Mouse (Mus musculus) heart, embryonic 16.5 days (tissue): ENCODE data around the gene Mapk1ip1l. TPM values are rescaled to one million over a fixed set of nuclear protein-coding genes. Genes with fewer than 3 reads are reported as not detected.
"Not testable (repeated sequence)": the region's sequence is repeated elsewhere in the genome, so short reads cannot be mapped to it uniquely, and the experiment has no call there.

Experiments
- ATAC-seq: fragments of 200-750 bp; cut with Nextera tagmentation; replicated peaks from 2 replicates; pipeline ENCODE4 v1.8.0; 2017; ENCODE audit warnings: moderate number of reproducible peaks; ENCODE audit not compliant: insufficient read depth, low FRiP score; ENCODE audit errors: extremely low read depth
- H3K27ac ChIP-seq: fragments of 300-500 bp; sonication (generic); 2 replicates; pipeline ENCODE4 v1.5.1; 2014; ENCODE audit warnings: mild to moderate bottlenecking, low read length, control low read depth, moderate library complexity
- H3K27me3 ChIP-seq: fragments of 300-500 bp; sonication (generic); 2 replicates; pipeline ENCODE4 v1.6.1; 2014; ENCODE audit warnings: low read length, mixed read lengths; ENCODE audit not compliant: control insufficient read depth, insufficient read depth
- H3K36me3 ChIP-seq: fragments of 300-500 bp; sonication (generic); 2 replicates; pipeline ENCODE4 v1.6.1; 2014; ENCODE audit not compliant: control insufficient read depth, insufficient read depth
- H3K4me1 ChIP-seq: fragments of 300-500 bp; sonication (generic); 2 replicates; pipeline ENCODE4 v1.6.1; 2014; ENCODE audit warnings: low read length, mixed read lengths; ENCODE audit not compliant: control insufficient read depth, insufficient read depth
- H3K4me2 ChIP-seq: fragments of 300-500 bp; sonication (generic); 2 replicates; pipeline ENCODE4 v1.6.1; 2014; ENCODE audit warnings: low read depth, mild to moderate bottlenecking, control low read depth, low read length
- H3K4me3 ChIP-seq: fragments of 300-500 bp; sonication (generic); 2 replicates; pipeline ENCODE4 v1.5.1; 2014; ENCODE audit warnings: mild to moderate bottlenecking, control low read depth, low read length
- H3K9ac ChIP-seq: fragments of 300-500 bp; sonication (generic); 2 replicates; pipeline ENCODE4 v1.6.1; 2014; ENCODE audit warnings: low read length, control low read depth
- H3K9me3 ChIP-seq: fragments of 300-500 bp; sonication (generic); replicated peaks from 2 replicates; pipeline ENCODE4 v1.6.1; 2016; ENCODE audit warnings: low read length; ENCODE audit not compliant: control insufficient read depth
- WGBS: fragments of 180-500 bp; shearing (Covaris S2); extraction: QIAGEN DNeasy Blood & Tissue Kit; methylation state at CpG from one replicate; pipeline ENCODE4 v1.1.7; 2014; 5-methylcytosine and 5-hydroxymethylcytosine counted together
- polyA plus RNA-seq: library from polyadenylated mRNA; unstranded; fragments of >200 nt; fragmentation: Nextera tagmentation; extraction: Ambion mirVana; gene quantifications from 2 replicates; pipeline ENCODE4 v1.2.1, GENCODE M21; 2015

Mapk1ip1l gene
- polyA plus RNA-seq, 1 experiment from 2014 or later: 40.7 TPM

- no peaks in the 10 kb centered on the region for H3K4me1 ChIP-seq
- H3K27me3 ChIP-seq: no peaks in the 10 kb centered on the region
- H3K9ac ChIP-seq: no peak overlapping the region
- H3K27ac ChIP-seq: no peak overlapping the region
- ATAC-seq: no peak; the same call in 1 of the 2 replicates
- no peaks in the 10 kb centered on the region for H3K9me3 ChIP-seq
- no peak overlapping the region for H3K4me3 ChIP-seq
- 89% methylated on average over 18 of the region's 18 CpGs for WGBS
- no peak overlapping the region for H3K4me2 ChIP-seq
- peaks cover 35% of the 10 kb centered on the region for H3K36me3 ChIP-seq
These were observed 12.5 kb downstream of the Mapk1ip1l start for GRCm38 (mm10) chr14:47310342-47311181.

- WGBS: 88% methylated on average over 5 of the region's 5 CpGs
- Histone ChIP-seq H3K4me2 (no peak overlapping the region), H3K9me3 (no peaks in the 10 kb centered on the region), H3K4me1 (no peaks in the 10 kb centered on the region), H3K27me3 (no peaks in the 10 kb centered on the region), H3K9ac (no peak overlapping the region), H3K36me3 (peaks cover 33% of the 10 kb centered on the region), H3K4me3 (no peak overlapping the region), H3K27ac (no peak overlapping the region)
- no peak for ATAC-seq
These were observed 21.3 kb downstream of the Mapk1ip1l start for GRCm38 (mm10) chr14:47319362-47319761.

GRCm38 (mm10) chr14:47321581-47321980 is 23.5 kb downstream of the Mapk1ip1l start:
- 78% methylated on average over 6 of the region's 8 CpGs for WGBS

GRCm38 (mm10) chr14:47325965-47326761 is 28.1 kb downstream of the Mapk1ip1l start:
- Histone ChIP-seq H3K4me2 (no peak overlapping the region), H3K9me3 (no peaks in the 10 kb centered on the region), H3K36me3 (peaks cover 8% of the 10 kb centered on the region), H3K4me3 (no peak overlapping the region), H3K9ac (no peak overlapping the region), H3K27me3 (no peaks in the 10 kb centered on the region), H3K27ac (no peak overlapping the region), H3K4me1 (no peaks in the 10 kb centered on the region)
- no peak for ATAC-seq
- 80% methylated on average over 9 of the region's 9 CpGs for WGBS

More at GRCm38 (mm10) chr14:47321581-47321980, 23.5 kb downstream of the Mapk1ip1l start:
- H3K9me3 ChIP-seq, H3K27ac ChIP-seq, H3K9ac ChIP-seq, H3K4me2 ChIP-seq, ATAC-seq, H3K4me3 ChIP-seq, H3K27me3 ChIP-seq, H3K4me1 ChIP-seq: not testable (repeated sequence)
- H3K36me3 ChIP-seq: peaks cover 25% of the 10 kb centered on the region

- H3K27ac ChIP-seq: no peak overlapping the region
- H3K9me3 ChIP-seq: no peaks in the 10 kb centered on the region
- no peak overlapping the region for H3K9ac ChIP-seq
- no peak for ATAC-seq
- no peak overlapping the region for H3K4me3 ChIP-seq
- H3K36me3 ChIP-seq: peaks cover 8% of the 10 kb centered on the region
- WGBS: 90% methylated on average over 5 of the region's 5 CpGs
- H3K4me2 ChIP-seq: no peak overlapping the region
- H3K4me1 ChIP-seq: no peaks in the 10 kb centered on the region
- H3K27me3 ChIP-seq: no peaks in the 10 kb centered on the region
These were observed 29.3 kb downstream of the Mapk1ip1l start for GRCm38 (mm10) chr14:47327347-47327746.

- H3K36me3 ChIP-seq: no peaks in the 10 kb centered on the region
- no peak overlapping the region for H3K4me2 ChIP-seq
- no peaks in the 10 kb centered on the region for H3K27me3 ChIP-seq
- no peaks in the 10 kb centered on the region for H3K9me3 ChIP-seq
- no peak overlapping the region for H3K4me3 ChIP-seq
- WGBS: 63% methylated on average over 5 of the region's 5 CpGs
- no peak for ATAC-seq
- no peak overlapping the region for H3K27ac ChIP-seq
- H3K4me1 ChIP-seq: no peaks in the 10 kb centered on the region
- H3K9ac ChIP-seq: no peak overlapping the region
These were observed 33.9 kb downstream of the Mapk1ip1l start for GRCm38 (mm10) chr14:47331920-47332319.

- Histone ChIP-seq H3K4me3 (no peak overlapping the region), H3K9me3 (no peaks in the 10 kb centered on the region)
- no peak for ATAC-seq
These were observed 36.8 kb downstream of the Mapk1ip1l start for GRCm38 (mm10) chr14:47334819-47335218.

GRCm38 (mm10) chr14:47335300-47335699 is 37.2 kb downstream of the Mapk1ip1l start:
- no peak for ATAC-seq
- Histone ChIP-seq H3K4me1 (no peaks in the 10 kb centered on the region), H3K27me3 (no peaks in the 10 kb centered on the region), H3K4me2 (no peak overlapping the region), H3K9ac (no peak overlapping the region), H3K4me3 (no peak overlapping the region), H3K9me3 (no peaks in the 10 kb centered on the region), H3K27ac (no peak overlapping the region), H3K36me3 (no peaks in the 10 kb centered on the region)
- WGBS: 78% methylated on average over 3 of the region's 3 CpGs

More at GRCm38 (mm10) chr14:47334819-47335218, 36.8 kb downstream of the Mapk1ip1l start:
- H3K36me3 ChIP-seq: no peaks in the 10 kb centered on the region
- H3K27me3 ChIP-seq: no peaks in the 10 kb centered on the region
- no peak overlapping the region for H3K9ac ChIP-seq
- H3K27ac ChIP-seq: no peak overlapping the region
- H3K4me1 ChIP-seq: no peaks in the 10 kb centered on the region
- 74% methylated on average over 4 of the region's 4 CpGs for WGBS
- no peak overlapping the region for H3K4me2 ChIP-seq
